Comparison of ENCODE assay signal across 32 mouse cellular contexts in the genomic region with DNA sequence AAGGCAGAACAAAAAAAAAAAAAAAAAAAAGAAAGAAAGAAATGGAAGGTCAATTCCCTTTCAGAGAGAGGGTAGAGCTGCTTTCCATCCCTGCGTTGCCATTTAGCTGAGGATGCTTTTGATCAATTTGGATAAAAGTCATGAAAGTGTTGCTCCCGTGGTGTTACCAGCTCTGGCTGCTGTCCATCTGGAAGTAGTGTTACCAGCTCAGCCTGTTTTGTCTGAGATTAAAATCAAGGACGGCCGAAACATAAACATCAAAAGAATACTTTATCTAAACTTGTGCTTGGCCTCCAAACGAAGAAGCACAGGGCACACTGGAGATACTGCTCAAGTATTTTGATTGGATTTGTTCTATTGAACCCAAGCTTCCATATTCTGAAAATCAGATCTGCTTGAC. TPM values are rescaled to one million over a fixed set of nuclear protein-coding genes. Genes with fewer than 3 reads are reported as not detected.
DNase-seq lines count a peak whose midpoint lies in the region; ATAC-seq and TF ChIP-seq lines count a peak whose summit lies in the region.
"Had no signal": no experiment of that assay in that cellular context is flagged by ENCODE, and none has a peak within 500 bp of the region (broad histone marks: within the 10 kb centered on the region; RNA-seq: fewer than 3 reads in every experiment).

No protein-coding gene starts in this region.

- H3K4me2 ChIP-seq in lung, postnatal 0 days (replicated peaks; ENCODE audit: low read depth, low read length), result no peak overlapping the region
- H3K4me2 ChIP-seq: embryonic facial prominence, embryonic 12.5 days; embryonic facial prominence, embryonic 15.5 days; heart, embryonic 12.5 days; heart, embryonic 15.5 days; hindbrain, embryonic 14.5 days had no signal

- peak; percentile 8 for DNase-seq in adrenal gland, postnatal 10 days
- no peak for DNase-seq in adrenal gland, postnatal 25 days
- DNase-seq in lung, postnatal 36 days, result peak; percentile 41
- DNase-seq in lung, postnatal 0 days (ENCODE audit: low spot score), result no peak
- peak; percentile 9 to 15 for DNase-seq in urinary bladder, postnatal 36 days (ENCODE audit: low spot score in 2 of 2)
- no peak for DNase-seq in urinary bladder, postnatal 4 days (ENCODE audit: low spot score in 2 of 2)
- DNase-seq: cerebellum, adult 11 months; cerebellum, adult 2 months; cerebellum, adult 9-11 months; cerebellum, postnatal 25 days; forebrain, postnatal 0 days; gastrocnemius, adult 2 months; gastrocnemius, postnatal 14 days; heart, adult 18-20 months; heart, postnatal 10 days; heart, postnatal 4 days had no signal

- H3K27me3 ChIP-seq in lung, postnatal 0 days (replicated peaks; ENCODE audit: insufficient read depth, low read length), result no peaks in the 10 kb centered on the region
- H3K27me3 ChIP-seq: embryonic facial prominence, embryonic 12.5 days; embryonic facial prominence, embryonic 15.5 days; heart, embryonic 12.5 days; heart, embryonic 15.5 days had no signal

- H3K36me3 ChIP-seq in lung, postnatal 0 days (ENCODE audit: insufficient read depth, low read length), result no peaks in the 10 kb centered on the region
- H3K36me3 ChIP-seq: embryonic facial prominence, embryonic 12.5 days; embryonic facial prominence, embryonic 15.5 days; heart, embryonic 12.5 days; heart, embryonic 15.5 days had no signal

- no peak overlapping the region for H3K4me3 ChIP-seq in lung, postnatal 0 days (ENCODE audit: low read depth, low read length)
- H3K4me3 ChIP-seq: embryonic facial prominence, embryonic 12.5 days; embryonic facial prominence, embryonic 15.5 days; gastrocnemius, adult 2 months; heart, embryonic 12.5 days; heart, embryonic 15.5 days had no signal

- H3K4me1 ChIP-seq in lung, postnatal 0 days (ENCODE audit: insufficient read depth, low read depth, low read length), result no peaks in the 10 kb centered on the region
- H3K4me1 ChIP-seq: embryonic facial prominence, embryonic 12.5 days; embryonic facial prominence, embryonic 15.5 days; heart, embryonic 12.5 days; heart, embryonic 15.5 days had no signal

- no peaks in the 10 kb centered on the region for H3K9me3 ChIP-seq in lung, postnatal 0 days (ENCODE audit: low read length)
- H3K9me3 ChIP-seq: embryonic facial prominence, embryonic 12.5 days; embryonic facial prominence, embryonic 15.5 days; heart, embryonic 12.5 days; heart, embryonic 15.5 days had no signal

- TF ChIP-seq EP300 in lung, postnatal 0 days (IDR thresholded peaks at IDR 0.05), result no peak

- H3K27ac ChIP-seq in lung, postnatal 0 days (ENCODE audit: low read length), result no peak overlapping the region
- H3K27ac ChIP-seq: embryonic facial prominence, embryonic 12.5 days; embryonic facial prominence, embryonic 15.5 days; gastrocnemius, adult 2 months; heart, embryonic 15.5 days; hindbrain, embryonic 14.5 days; hindbrain, postnatal 0 days had no signal

- WGBS in lung, postnatal 0 days, result 28% methylated on average over 5 of the region's 5 CpGs

- no peak overlapping the region for H3K9ac ChIP-seq in lung, postnatal 0 days (replicated peaks; ENCODE audit: low read depth)
- H3K9ac ChIP-seq: embryonic facial prominence, embryonic 12.5 days; embryonic facial prominence, embryonic 15.5 days; forebrain, postnatal 0 days; heart, embryonic 12.5 days; heart, embryonic 15.5 days; hindbrain, embryonic 14.5 days had no signal

- TF ChIP-seq CTCF in lung, postnatal 0 days (IDR thresholded peaks at IDR 0.05), result no peak

- ATAC-seq in lung, postnatal 0 days, result no peak
- ATAC-seq: CD4-positive, CD25-positive, alpha-beta regulatory T cell, adult 4 months; forebrain, embryonic 14.5 days; forebrain, postnatal 0 days; hindbrain, postnatal 0 days; inflammation-experienced regulatory T-cells, adult 6 months had no signal

RNA-seq across cellular contexts. Expression of a gene that starts 18.9 kb away (rescaled TPM):
- total RNA-seq in adrenal gland, postnatal 10 days (2021), result not detected
- total RNA-seq in adrenal gland, postnatal 25 days (2021), result not detected in 2 replicates
- polyA plus RNA-seq in lung, postnatal 0 days (2015; fragmentation: Nextera tagmentation; extraction: Ambion mirVana), result not detected in 2 replicates
- total RNA-seq: adrenal gland, postnatal 36 days; common myeloid progenitor, adult 5-6 weeks; gastrocnemius, adult 2 months; gastrocnemius, postnatal 14 days; gastrocnemius, postnatal 4 days; heart, adult 18-20 months; heart, postnatal 10 days; heart, postnatal 4 days; hindbrain, postnatal 0 days; MEL had no signal
- polyA plus RNA-seq: C2C12; CD4-positive, CD25-positive, alpha-beta regulatory T cell, adult 4 months; embryonic facial prominence, embryonic 12.5 days; forebrain, embryonic 11.5 days; forebrain, embryonic 14.5 days; hindbrain, embryonic 11.5 days; inflammation-experienced regulatory T-cells, adult 6 months had no signal

RNA-seq across cellular contexts. Expression of a gene that starts 23.0 kb away (rescaled TPM):
- total RNA-seq in adrenal gland, postnatal 10 days (2021), result 1 to 10 TPM; 8.0 to 8.5 TPM
- 3.3 and 3.6 TPM in 2 replicates for total RNA-seq in adrenal gland, postnatal 25 days (2021)
- polyA plus RNA-seq in lung, postnatal 0 days (2015; fragmentation: Nextera tagmentation; extraction: Ambion mirVana), result 21.9 and 26.7 TPM in 2 replicates
- total RNA-seq: common myeloid progenitor, adult 5-6 weeks; MEL had no signal

Comparison
In these comparisons a context has a peak if more than half of its experiments do, and no peak if none do; other contexts are left out.
1. DNase-seq: peak in adrenal gland, postnatal 10 days (single experiment), lung, postnatal 36 days (single experiment) and urinary bladder, postnatal 36 days (2 of 2); none in adrenal gland, postnatal 25 days (single experiment), lung, postnatal 0 days (single experiment) and urinary bladder, postnatal 4 days (0 of 2).